Mouse (Mus musculus): ENCODE measurements around the gene Tns1.

GRCm38 (mm10) chr1:74028118-74028880 is 96.0 kb downstream of the Tns1 start:
- TF ChIP-seq CTCF (IDR thresholded peaks at IDR 0.05) (no peak), EP300 (IDR thresholded peaks at IDR 0.05) (no peak)

All from lung, postnatal 0 days (tissue).